Mouse (Mus musculus) monocyte, adult 5-6 weeks (primary cell): ENCODE measurements around the gene Cd163l1. TPM values are rescaled to one million over a fixed set of nuclear protein-coding genes. Genes with fewer than 3 reads are reported as not detected.

ENCODE experiments used
- ATAC-seq: fragments of 153-309, 156-312 bp; replicated peaks from 2 replicates; pipeline ENCODE4 v1.8.0; 2017; ENCODE audit warnings: mild to moderate bottlenecking; ENCODE audit not compliant: low TSS enrichment, insufficient number of reproducible peaks, severe bottlenecking, poor library complexity, low FRiP score
- total RNA-seq: library from RNA; stranded (forward); fragments of 200-1000, 200-491, 200-594 nt; gene quantifications from 3 replicates; pipeline ENCODE4 v1.2.3, GENCODE M21; 2017

Gene Cd163l1
- 0.39 to 0.48 TPM in 2 of 3 replicates, not detected in the other for total RNA-seq

DNA sequence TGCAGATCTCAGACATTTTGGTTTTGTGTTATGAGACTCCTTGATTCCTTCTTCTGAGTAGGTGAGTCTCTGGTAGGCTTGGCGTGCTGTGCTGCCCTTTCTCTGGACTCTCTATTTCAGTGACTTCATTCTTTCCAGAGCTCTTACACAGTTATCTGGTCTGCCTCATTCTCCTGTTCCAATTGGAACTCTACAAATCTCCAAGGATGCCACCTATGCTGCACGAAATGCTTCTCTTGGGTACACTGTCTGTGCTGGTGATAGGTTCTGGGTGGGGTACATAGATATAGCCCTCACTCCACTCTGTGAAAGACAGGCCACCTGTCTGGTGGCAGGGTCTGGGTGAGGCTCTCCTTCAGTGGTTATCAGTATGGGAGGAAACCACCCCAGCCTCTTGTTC, at the start of gene Cd163l1:
Cd163l1 (plus strand) TSS at position 301 of the 400 bp plus-strand sequence.
- no peak for ATAC-seq

- no peak for ATAC-seq
Observed at GRCm38 (mm10) chr7:140169386-140169785, 48.7 kb upstream of the Cd163l1 start.

GRCm38 (mm10) chr7:140170863-140171262, 47.2 kb upstream of the Cd163l1 start:
- ATAC-seq = no peak

GRCm38 (mm10) chr7:140172936-140173335, 45.1 kb upstream of the Cd163l1 start, which contains the start of gene Olfr523:
Gene Olfr523 (plus strand): TSS chr7:140173217.
- no peak for ATAC-seq

GRCm38 (mm10) chr7:140179176-140179575, 38.9 kb upstream of the Cd163l1 start:
- ATAC-seq = no peak

DNA sequence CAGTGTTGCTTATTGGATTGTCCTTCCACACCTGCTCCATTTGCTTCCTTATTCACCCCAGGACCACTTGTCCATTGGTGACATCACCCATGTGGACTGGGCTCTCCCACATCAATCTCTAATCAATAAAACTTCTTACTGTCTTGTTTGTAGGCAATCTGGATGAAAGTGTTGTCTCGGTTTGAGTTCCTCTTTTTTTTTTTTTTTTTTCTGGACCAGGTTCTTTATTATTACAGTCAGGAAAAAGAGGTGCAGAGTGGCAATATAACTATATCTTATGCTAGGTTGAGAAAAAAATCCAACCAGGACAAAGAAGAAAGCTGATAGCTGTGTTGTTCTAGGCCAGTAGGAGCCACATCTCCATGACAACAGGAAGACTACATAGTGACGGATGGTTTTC, 37.4 kb upstream of the Cd163l1 start:
- ATAC-seq = no peak

DNA sequence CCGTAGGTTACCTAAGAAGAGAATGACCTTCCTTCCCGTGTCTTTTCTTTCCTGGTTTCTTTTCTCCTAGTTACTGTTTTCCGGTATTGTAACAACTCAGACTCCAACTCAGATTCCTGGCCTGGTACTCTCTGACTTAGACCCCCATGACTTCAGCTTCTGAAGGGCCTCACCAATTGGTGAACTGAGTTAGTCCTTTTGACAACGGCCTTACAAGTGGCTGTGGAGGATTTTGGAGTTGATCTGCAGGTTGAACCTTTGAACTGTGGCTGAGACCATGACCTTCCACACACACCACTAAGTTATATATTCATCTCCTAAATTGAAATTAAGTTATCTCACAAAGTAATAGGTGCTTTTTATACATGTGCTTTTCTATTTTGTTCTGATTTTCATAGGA, 33.9 kb upstream of the Cd163l1 start:
- no peak for ATAC-seq

DNA sequence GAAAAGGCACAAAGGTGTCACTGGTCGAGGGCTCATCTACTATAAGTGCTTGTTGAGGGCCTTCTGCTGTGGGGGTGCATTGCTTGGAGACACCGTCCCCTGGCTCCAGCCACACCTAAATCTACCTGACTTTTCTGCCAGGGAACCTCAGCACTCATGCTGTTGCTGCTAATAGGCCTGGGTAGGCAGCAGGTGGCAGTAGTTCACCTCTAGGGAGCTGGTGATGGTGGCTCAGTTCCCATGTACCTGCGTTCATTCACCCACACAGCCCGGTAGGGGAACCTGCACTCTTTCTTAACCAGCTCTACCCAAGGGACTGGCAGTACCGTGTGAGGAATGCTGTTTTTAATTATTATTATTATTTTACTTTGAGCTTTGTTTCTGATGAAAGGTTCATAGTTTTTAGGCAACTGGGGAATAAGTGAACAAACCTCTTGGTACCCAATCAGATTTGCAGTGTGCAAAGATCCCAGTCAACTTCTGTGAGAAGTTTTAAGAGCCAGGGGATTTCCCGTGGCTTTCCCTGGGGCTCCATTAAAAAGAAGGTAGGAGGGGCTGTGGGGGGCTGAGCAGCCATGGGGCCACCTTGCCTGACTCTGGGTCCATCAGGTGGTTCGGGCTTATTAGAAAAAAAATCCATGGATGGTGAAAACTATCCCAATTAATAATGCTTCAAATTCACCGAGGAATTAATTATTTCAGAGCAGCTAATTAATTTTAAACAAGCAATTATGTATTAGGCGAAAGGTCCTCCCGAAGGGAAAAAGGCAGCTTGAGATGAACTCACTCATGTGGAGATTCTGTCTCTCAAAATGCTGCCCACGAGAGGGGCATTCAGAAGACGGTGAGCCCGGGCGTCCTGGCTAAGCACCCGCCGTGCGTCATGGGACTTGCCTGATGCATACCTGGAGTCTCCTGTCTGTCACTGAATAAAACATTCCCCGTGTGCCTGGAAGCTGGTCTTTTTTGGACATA, 31.1 kb upstream of the Cd163l1 start:
- no peak for ATAC-seq

DNA sequence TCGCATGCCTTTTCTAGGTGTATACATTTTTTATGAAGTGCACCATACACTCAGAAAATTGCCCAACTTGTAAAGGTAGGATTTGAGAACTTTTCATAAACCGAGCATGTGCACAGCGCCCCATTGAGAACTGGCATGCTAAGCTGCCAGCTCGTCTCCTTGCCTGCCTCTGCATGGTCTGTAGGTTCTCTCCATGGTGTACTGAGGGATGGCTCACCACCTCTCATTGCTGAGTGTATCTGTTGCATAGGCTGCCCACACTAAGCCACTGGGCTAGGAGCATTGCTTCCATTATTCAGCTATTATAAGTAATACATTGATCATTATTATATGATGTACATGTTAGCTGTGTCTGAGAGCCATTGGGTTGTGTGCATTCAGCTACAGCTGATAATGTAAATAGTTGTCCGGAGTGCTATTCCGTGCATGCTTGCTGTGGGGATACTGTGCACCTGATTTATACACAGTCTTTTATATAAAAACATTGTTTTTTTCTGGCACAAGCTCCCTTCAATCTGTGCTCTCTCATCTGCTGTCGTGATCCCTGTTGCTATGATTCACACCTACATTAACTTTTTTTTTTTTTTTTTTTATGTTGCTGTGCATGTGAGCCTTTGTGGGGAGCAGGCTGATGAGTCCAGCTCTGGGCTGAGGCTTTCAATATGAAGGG, 30.2 kb upstream of the Cd163l1 start:
- no peak for ATAC-seq

DNA sequence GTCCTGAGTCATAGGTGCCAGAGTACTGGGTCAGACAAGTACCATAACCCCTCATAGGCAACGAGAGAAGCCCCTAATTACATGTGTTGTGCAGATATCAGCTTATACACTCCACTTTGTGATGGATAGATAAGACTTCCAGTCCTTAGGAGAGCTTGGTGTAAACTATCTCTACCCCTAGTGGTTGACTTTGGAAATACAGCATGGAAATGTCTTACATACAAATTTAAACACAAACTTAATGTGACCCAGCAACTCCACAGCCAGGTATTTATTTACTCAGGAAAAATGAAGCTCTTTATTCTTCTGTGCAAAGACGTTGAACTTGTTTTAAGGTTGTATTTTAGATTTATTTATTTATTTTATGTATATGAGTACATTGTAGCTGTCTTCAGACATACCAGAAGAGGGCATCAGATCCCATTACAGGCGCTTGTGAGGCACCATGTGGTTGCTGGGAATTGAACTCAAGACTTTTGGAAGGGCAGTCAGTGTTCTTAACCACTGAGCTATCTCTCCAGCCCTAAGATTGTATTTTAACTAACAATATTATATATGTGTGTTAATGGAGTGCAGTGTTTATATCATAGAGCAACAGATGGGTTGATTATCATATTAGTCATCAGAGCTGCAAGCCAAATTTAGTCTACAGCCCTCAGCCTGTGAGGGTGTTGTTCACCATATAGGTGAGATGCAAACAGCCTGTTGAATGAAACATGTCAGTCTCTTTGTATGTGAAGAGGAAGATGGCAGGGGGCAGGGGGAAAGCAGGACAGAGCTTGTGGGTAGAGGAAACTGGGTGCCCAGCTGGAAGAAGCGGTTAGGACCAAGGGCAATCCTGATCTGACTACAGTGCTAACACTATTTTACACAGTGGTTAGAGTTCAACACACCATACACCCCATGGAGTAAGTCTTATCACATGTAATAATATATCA, 29.4 kb upstream of the Cd163l1 start:
- ATAC-seq = no peak

GRCm38 (mm10) chr7:140190435-140190834, 27.6 kb upstream of the Cd163l1 start:
- no peak for ATAC-seq

DNA sequence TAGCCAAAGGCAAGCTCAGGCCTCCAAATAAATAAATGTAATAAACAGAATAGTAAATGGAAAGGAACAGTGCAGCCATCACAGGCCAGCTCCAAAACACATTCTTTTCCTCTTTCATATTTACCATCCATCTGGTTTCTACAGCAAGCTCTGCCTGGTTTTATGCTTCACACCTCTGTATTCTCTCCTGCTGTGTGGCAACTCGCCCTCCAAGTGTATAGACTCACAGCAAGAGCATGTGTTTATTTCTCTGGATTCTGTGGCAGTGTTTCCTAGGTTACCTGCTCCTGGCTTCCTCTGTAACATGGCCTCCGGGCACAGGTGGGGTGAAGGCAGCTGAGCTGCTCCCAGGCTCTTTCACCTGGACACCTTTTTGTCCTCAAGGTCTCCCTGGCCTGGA, 25.6 kb upstream of the Cd163l1 start:
- no peak for ATAC-seq

GRCm38 (mm10) chr7:140192851-140193250, 25.2 kb upstream of the Cd163l1 start:
- ATAC-seq = no peak

DNA sequence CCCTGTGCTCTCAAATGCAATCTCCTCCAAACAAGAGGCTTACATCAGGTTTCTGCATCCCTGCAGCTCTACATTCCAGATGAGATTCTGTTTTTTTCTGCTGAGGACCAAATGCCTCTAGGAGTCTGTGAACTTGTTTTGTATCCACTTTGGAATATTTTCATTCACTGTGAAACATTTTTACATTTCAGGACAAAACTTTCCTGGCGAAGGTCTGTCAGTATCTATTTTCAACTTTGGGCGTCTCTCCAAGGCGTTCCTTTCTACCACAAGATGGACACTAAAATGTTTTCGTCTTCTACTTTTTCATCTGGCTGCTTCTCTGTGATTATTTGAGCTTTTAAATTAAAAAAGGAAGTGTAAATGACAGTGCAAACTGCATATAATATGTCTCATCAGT, 24.0 kb upstream of the Cd163l1 start:
- no peak for ATAC-seq

- no peak for ATAC-seq
Observed at GRCm38 (mm10) chr7:140196002-140196401, 22.1 kb upstream of the Cd163l1 start.

DNA sequence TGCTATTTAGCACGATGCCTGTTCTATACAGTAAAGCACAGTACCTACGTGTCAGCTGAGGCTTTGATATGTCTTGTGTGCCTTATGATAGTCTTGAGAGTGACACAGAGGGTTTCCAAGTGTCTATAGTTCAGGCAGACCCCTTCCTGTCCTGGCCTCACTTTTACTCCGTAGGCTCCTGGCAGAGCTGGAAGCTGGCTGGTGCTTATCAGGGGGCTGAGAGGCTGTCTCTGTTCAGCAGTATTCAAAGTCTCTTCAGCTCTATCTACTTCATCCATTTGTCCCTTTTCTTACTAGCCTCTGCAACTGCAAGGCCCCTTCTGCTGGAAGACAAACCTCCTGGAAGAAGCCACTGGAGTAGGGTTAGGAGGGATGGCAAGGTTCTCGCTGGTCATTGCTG, 17.0 kb upstream of the Cd163l1 start:
- ATAC-seq = no peak

- ATAC-seq = no peak
Observed at GRCm38 (mm10) chr7:140205864-140206263, 12.2 kb upstream of the Cd163l1 start, which contains the start of gene Olfr524. Gene Olfr524 (minus strand): TSS chr7:140205964.

DNA sequence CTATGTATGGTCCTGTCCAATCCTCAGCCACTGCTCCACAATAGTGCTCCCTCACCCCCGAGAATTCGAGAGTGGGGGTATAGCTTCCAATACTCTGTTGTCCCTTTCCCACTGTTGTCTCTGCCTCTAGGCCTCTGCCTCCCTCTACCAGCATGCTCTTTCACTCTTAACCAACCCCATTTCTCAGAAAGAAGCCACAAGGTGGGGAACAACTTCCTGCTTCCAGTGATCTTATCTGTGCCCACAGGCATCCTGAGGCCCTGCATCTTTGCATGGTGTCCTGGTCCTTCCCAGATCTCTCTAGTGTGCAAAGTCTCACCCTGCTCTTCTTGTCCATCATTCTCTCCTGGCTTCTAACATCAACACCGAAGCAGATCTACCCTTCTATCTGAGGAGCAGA, 11.2 kb upstream of the Cd163l1 start:
- ATAC-seq = no peak

DNA sequence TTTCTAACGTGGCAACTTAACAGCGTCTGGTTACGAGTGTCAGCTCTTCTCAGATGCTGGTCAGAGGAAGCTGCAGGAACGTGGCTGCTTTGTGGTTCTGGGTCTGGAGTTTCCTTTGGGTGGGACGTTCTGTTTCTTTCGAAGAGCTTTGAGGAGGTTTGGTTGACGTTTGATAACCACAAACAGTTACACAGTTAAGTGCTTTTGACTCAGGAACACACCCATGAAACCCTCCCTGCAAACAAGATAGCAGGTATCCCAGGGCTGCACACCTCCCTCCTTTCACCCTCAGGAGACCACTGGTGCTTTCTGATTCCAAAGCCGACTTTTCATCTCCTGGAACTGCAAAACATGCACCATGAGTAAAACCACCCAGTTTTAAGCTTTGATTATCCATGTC, 9.9 kb upstream of the Cd163l1 start:
- no peak for ATAC-seq
